Mouse (Mus musculus) adrenal gland (tissue): ENCODE data around the gene Dab2ip.

Experiments used
- intact Hi-C: fragments of 180-260 bp; cut with DNase I; formaldehyde crosslinking; loops from one replicate; pipeline ENCODE4 v1.15.1; 2025

The Dab2ip gene

GRCm38 (mm10) chr2:35556918-35557486 lies 1.1 kb upstream of the Dab2ip start:
- intact Hi-C loops: no loop called here

- intact Hi-C loops: no loop called here
Observed at GRCm38 (mm10) chr2:35558826-35559550, 922 bp downstream of the Dab2ip start.

DNA sequence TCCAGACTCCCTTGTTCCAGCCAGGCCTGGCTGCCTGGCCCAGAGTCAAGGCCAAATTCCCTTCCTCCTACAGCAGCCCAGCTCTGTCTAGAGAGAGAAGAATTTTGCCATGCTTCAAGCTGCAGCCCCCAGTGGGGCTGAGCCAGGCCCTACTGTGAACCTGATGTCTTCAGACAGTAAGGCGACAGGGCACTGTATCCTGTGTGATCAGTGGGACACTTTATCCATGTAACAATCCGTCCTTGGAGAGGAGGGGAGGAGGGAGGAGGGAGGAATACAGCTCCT lies 1.4 kb downstream of the Dab2ip start:
- intact Hi-C loops: no loop called here

- intact Hi-C loops: no loop called here
Observed at GRCm38 (mm10) chr2:35563722-35564121, 5.7 kb downstream of the Dab2ip start.

- intact Hi-C loops: no loop called here
Observed at GRCm38 (mm10) chr2:35565051-35565836, 7.2 kb downstream of the Dab2ip start.

GRCm38 (mm10) chr2:35566957-35567693 lies 9.1 kb downstream of the Dab2ip start:
- intact Hi-C loops: no loop called here

DNA sequence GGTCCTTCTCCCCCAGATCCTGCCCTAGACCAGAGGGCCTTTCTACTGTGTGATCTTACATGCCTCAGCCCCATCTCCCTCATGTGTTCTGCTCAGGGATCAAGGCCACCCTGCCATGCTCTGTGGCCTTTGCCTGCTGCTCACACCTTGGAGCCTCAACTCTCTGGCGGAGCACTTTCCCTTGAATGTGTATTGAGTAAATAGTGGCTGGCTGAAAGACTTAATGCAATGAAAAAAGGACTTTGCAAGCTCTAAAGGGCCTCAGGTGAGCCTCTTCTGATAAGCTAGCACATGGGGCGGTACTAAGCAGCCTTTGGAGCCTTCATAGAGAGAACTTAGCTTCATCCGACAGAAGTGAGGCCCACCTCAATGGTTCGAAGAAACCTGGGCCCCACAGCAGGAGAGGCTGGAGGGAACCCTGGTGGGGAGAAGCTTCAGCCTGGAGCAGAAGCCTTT lies 9.7 kb downstream of the Dab2ip start:
- intact Hi-C loops: no loop called here

- intact Hi-C loops: no loop called here
Observed at GRCm38 (mm10) chr2:35570743-35571142, 12.7 kb downstream of the Dab2ip start.

GRCm38 (mm10) chr2:35574643-35575042 lies 16.6 kb downstream of the Dab2ip start:
- intact Hi-C loops: no loop called here

DNA sequence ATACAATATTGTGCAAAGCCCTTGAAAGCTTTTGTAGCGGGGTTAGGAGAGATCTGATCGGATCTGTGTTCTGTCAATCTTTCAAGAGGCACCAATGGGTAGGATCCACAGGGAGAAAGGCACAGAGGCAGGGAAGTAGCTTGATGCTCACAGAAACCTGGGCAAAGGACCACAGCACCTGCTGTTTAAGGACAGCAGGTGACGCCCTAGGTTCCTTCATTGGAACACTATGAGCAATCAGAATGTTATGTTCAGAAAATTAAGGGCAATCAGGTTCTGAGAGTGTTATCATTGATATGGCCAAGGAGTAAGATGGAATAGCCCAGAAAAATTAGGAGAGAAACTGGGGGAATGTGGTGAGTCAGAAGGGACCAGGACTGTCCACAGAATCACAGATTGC lies 18.6 kb downstream of the Dab2ip start:
- intact Hi-C loops: no loop called here

DNA sequence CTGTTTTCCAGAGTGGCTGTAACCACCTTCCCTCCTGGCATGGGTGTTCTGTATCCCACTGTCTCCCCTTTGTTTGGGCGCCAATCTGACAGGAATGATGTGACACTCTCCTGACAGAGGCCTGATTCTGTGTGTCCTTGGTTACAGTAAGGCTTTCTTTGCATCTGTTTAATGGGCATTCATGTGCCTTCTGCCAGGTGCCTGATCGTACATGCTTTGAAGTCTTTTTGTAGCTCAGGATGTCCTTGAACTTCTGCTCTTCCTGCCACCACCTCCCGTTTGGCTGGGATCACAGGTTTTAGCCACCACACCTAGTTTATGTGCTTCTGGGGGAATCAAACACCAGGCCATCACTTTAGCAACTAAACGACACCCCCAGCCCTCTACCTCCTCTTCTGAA lies 22.0 kb downstream of the Dab2ip start:
- intact Hi-C loops: no loop called here

DNA sequence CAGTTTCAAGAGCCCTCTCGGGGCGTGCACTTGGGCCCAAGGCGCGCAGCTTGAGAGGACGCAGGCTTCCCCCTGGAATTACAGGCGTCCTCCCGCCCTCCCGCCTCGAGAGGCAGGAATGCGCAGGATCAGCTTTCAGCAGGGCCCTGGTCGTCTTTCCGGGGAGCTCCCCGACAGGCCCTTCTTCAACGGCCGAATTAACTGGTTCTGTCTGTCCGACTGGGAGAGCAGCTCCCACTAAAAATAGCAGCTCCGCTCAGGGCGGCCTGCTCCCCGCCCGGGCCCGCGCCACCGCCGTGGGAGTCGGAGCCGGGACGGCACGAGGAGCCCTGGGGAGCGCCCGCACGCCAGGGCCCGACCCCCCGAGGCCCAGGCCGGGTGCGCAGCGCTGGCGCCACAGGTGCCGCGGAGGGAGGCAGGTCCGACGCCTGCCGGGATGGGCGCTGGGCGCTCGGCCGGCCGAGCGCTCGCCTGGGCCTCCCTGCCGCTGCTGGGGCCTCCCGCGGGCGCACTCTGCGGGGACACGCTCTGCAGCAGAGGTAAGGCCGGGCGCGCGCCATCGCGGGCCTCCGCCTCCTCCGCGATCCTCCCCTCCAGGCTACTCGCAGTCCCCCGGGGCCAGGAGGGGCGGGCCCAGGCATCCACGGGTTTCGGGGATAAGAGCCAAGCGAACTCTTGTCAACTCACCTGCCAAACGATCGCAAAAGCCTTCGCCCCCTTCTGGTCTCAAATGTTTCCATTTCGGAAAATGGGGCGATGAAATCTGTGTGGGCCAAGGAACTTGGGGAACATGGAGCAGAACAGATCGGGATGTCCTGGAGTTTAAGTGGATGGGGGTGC lies 23.7 kb downstream of the Dab2ip start:
- intact Hi-C loops: no loop called here

DNA sequence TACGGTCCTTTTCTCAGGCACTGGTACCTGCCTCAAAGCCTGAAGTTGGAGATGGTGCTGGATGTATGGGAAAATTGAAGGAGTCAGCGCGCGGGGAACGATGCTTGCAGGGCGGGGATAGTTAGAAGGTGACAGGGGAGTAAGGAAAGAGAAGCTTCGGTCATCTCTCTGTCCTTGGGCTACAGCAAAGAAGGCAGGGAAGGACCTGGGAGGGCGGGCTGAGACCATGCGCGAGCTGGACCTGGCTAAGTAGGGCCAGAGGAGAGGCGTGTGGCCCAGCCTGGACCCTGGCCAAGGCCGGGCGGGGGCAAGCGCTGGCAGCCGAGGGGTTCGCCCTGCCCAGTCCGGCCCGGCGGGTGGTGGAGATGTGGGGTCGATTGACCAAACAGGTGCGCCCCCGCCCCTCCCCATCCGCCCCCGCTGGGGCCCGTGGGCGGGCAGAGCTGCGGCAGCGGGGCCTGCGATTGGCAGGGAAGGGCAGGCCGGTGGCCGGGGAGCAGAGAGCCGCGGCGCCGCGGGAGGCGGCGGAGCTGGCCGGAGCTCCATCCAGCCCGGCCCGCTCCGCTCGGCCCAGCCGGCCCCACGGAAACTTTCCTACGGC lies 24.4 kb downstream of the Dab2ip start:
- intact Hi-C loops: no loop called here

DNA sequence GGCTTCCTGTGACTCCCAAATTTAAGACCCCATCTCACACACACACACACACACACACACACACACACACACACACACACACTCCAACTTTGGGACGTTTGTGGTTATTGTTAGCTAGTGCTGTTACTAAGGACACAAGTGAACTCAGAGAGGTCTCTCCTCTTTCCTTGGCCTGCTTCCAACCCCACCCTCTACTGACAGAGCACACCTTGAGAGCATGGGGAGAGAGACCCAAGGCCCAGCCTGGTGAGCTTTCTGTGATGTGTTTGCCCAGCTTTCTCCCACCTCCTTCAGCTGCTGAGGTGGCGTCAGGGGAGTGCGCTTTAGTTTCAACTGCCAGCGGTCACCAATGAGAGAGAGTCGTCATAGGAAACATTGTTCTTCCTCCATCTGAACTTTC lies 25.3 kb downstream of the Dab2ip start:
- intact Hi-C loops: no loop called here

DNA sequence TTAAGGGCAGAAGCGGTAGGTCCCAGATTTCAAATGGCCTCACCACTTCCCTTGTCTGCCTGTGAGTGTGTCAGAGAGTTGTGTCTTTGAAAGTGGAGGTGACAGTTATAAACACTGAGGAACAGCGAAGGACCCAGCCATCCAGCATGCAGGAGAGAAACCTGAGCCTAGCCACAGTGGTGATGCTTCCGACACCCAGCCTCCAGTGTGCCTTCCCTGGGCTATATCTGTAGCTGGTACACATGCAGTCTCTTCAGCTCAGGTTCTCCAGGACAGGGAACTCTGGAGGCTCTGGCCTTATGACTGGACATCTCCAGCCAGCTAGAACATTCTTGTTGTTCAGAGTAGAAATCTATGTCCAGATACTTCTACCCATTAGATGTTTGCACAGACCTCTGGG lies 25.9 kb downstream of the Dab2ip start:
- intact Hi-C loops: no loop called here

DNA sequence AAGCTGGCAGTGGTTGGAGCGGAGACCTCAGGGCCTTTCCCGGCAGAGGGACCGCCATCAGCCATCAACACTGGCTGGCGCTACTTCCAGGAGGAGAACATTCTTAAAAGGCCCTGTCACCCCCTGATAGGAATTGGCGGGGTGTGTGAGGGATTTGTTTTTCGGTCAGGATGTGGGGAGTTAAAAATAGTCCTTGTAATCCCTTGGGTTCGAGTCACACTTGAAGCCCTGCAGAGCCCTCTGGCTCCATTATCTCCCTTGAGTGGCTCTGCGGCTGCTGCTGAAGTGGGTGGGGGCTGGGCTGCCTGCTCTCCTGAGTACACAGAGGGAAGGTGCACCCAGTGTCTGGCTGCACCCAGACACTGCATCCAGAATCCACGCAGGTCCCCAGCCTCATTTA lies 30.3 kb downstream of the Dab2ip start:
- intact Hi-C loops: no loop called here

- intact Hi-C loops: no loop called here
Observed at GRCm38 (mm10) chr2:35589385-35589784, 31.3 kb downstream of the Dab2ip start.

DNA sequence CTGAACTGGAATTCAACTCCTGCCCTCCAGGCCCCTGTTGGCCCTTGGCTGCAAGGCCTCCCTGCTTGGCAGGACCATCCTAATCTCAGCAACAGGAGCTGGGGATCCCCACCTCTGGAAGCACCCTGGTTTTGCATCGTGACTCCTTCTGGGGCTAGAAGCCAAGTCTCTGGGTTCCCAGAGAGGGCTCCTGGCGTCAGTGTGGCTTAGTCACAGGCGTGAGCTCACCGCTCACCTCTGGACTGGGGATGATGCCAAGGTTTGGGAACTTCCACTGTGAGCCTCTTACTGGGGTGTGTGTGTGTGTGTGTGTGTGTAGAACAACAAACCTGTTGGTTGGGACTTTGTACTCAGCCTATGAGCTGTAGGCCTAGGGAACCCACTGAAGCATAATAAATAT lies 31.7 kb downstream of the Dab2ip start:
- intact Hi-C loops: no loop called here

- intact Hi-C loops: no loop called here
Observed at GRCm38 (mm10) chr2:35591961-35592724, 34.1 kb downstream of the Dab2ip start.
